Mouse (Mus musculus): ENCODE measurements at regions not wholly inside any gene's neighbourhood (a gene's known extent, or its start where the extent isn't known, plus 50 kb on each side); places are given as distances from the start of the nearest gene placed in this dataset.

DNA sequence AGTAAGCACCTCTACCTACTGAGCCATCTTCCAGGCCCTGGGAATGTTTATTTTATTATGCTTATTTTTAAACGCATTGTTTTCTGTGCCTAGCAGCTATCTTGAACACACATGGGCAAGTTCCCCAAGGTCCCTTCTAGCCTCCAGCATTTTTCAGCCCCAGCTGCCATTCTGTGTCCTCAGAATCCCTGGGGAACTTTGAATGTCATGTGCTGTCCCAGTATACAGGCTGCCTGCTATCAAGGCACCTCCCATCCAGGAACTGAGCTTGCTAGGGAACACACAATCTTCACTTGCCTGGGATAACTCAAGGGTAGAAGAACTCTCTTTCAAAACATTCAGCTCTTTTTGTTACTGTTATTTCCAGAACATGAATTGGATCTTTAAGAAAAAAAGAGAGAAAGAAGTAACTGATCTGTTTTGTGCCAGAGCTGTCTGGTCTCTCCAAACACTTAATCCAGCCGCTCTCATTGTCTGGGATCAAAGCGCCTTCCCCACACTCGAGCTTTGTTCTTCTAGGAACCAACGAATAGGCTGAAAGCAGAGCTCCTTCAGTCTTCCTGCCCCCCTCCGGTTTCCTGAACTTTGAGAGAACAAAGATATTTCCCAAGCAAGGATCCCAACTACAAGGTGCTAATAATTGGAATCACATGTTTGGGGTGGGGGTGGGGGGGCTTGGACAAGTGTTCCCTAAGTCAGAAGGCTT is 657.1 kb upstream of the Cdh11 start:
- no peak for DNase-seq

DNA sequence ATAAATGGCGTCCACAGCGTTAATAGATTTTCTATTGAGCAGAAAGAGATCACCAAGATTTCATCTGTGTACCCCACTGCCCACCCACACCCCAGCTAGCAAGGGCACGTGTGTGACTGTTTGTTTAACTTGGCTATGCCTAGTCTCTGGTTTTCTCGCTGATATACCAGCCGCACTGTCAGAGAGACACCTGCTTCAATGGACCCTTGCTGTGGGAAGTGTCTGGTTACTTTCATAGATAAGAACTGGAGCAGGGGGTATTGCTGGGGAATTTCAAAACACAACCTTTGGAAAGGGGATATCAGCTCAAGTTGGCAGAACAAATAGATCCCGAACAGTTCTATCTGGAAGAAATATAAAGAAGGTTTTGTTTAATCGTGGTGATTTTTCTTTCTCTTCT is 656.8 kb upstream of the Cdh5 start:
- DNase-seq, result no peak

DNA sequence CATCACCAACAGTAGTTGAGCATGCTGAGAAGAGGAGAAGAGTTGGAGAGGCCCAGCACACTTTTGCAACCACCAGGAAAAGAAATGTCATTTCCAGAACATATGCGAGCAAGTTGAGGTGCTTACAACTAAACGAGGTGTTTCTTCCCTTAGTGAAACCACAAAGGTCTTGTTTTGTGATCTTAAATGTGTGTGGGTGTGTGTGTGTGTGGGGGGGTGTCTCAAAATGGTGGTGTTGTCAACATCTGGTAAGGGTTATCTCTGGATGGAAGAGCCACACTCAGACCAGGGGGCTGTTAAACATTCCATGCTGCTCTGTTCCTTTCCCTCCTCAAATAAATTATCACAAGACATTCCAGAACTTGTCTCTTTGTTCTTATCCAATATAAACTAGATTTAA is 656.0 kb upstream of the Cdh5 start:
- DNase-seq, result no peak

DNA sequence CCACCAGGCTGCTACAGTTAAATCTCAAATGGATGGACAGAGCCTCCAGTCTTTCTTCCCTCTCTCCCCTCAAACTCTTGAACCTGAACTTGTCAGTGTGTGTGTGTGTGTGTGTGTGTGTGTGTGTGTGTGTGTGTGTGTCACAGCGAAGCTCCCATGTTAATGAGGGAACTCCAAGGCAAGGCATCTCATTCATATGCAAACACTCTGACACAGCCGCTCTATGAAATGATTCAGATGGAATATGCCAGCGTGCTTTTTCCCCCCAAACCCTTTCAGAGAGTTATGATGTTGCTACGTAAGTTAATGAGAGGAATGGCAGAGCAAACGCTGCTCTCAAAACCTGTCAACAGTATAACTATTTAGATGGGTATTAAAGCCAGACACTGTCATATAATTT is 653.5 kb upstream of the Cdh5 start:
- no peak for DNase-seq

- DNase-seq, result no peak
Measured at GRCm38 (mm10) chr8:103451381-103452018, 649.9 kb upstream of the Cdh5 start.

DNA sequence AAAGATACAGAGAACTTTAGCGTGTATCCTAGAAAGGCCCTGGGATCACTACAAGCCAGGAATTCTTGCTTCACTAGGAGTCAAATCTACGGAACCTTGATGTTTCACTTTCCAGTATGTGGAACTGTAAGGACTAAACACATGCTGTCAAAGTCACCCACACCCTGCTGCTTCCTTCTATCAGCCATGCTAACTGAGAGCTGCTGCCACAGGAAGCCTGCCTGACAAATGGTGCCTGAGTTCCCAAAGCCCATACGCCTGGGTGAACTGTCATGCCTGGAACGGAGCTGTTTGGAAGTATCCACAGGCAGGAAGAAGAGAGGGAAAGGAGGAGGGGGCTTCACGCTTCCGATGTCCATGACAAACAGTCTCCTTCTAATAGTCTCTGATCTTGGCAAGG is 644.2 kb upstream of the Cdh5 start:
- DNase-seq, result no peak

GRCm38 (mm10) chr8:103463557-103463956 is 637.9 kb upstream of the Cdh5 start:
- no peak for DNase-seq

DNA sequence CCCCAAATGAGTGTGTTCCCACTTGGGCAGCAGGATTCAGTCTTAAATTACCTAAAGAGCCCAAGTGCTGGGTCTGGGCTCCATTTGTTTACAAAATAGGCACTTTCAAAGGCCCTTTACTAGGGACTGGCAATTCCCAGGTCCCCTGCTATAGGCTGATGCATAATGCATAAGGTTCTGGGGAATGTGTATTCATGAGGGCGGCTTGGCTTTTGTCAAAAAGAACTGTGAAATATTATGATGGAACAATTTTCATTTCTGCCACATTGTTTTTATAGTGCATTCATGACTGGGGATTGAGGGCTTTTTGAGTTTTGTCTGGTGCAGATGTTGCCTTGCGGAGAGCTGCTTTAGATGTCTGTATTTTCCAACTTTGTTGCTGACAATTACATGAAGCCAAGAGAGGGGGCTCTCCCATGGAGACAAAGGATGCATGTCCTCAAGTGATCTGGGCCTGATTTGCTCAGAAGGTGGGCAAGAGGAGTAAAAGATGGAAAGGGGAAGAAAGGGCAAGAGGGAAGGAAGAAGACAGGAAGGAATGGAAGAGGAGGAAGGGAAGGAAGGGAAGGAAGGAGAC is 636.6 kb upstream of the Cdh5 start:
- no peak for DNase-seq

DNA sequence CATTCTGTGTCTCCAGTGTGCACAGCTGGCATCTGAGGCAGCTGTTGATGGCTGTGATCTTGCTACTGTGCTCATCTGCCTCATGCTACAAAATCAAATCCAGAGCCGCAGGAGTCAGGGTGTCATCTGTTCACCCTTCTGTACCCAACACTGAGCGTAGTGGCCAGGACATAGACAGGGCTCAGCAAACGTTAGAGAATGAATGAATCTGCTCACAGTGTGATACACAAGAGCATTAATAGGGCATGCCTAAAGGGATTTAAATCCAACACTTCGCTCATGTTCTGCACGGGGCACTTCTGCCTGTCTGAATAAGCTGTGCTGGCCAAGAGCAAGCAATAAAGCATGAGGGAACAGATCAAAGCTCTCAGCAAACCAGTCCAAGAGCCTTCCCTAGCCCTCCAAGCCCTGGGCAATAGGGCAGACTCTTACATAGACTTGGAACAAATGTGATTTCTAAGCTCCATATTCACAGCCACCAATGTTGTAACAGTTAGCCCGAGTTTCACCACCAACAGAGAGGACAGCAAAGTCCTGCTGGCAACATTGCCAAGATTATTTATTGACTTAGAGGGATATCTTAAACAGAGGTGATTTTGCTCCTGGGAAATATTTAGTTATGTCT is 633.8 kb upstream of the Cdh5 start:
- no peak for DNase-seq

DNA sequence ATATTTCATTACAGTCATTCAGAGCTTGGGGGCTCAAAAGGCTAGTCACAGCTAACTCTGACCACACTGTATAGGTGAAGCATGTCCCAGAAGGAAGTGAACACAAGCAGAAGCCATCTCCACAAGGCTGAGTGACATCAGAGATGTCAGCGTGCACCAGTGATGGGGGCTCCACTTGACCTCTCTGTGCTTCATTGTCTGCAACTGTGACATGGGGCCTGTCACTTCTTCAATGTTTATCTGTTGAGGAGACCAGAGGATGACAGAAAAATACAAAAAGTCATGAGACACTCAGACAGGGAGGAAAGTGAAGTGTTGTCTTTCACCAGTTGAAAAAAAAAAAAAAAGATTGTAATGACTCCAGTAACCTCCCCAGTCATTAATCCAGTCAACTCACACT is 632.4 kb upstream of the Cdh5 start:
- no peak for DNase-seq

DNA sequence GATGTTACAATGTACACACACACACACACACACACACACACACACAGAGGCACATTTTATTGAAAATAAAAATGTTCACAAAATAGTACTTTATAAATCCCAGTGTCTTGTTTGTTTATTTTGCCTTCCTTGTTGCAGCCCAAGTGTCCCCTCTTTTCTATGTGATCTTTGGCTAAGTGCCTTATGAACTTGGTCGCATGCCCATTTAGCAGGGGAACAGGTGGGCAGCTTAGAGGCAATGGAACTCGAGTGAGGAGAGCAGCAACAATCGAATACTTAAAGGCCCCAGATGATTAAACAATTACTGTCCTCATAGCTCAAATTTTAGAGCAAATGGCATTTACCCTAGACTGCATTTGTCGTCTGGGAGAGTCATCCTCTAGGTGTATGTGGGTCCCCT is 631.1 kb upstream of the Cdh5 start:
- no peak for DNase-seq

GRCm38 (mm10) chr8:103475816-103476797 is 625.3 kb upstream of the Cdh5 start:
- no peak for DNase-seq

GRCm38 (mm10) chr8:103482033-103482720 is 619.2 kb upstream of the Cdh5 start:
- DNase-seq, result no peak

GRCm38 (mm10) chr8:103485441-103485840 is 616.0 kb upstream of the Cdh5 start:
- no peak for DNase-seq

- no peak for DNase-seq
Measured at GRCm38 (mm10) chr8:103489411-103489810, 612.0 kb upstream of the Cdh5 start.

GRCm38 (mm10) chr8:103492914-103493517 is 608.4 kb upstream of the Cdh5 start:
- no peak for DNase-seq

DNA sequence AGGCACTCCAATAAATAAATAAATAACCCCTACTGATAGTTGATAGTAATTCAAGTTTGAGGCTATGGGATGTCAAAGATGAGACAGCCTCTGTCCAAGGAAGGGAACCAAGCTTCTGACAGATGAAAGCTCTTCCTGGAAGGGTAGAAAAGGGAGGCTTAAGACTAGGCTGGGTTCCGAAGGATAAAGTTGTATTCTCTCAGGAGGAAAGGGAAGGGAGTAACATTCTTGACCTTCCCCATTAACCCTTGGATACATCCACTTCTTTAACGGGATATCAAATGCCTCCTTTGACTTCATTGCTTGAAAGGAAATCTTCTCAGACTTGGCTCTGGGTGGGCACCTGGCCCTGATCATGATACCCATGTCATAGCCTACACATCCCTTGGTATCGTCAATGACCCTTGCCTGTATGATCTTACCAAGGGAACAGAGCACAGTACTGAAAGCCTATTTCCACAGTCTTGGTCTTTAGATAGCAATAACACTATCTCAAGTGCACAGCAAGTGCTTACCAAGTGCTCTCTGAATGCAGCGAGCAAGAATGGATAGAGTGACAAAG is 607.4 kb upstream of the Cdh5 start:
- DNase-seq, result no peak

DNA sequence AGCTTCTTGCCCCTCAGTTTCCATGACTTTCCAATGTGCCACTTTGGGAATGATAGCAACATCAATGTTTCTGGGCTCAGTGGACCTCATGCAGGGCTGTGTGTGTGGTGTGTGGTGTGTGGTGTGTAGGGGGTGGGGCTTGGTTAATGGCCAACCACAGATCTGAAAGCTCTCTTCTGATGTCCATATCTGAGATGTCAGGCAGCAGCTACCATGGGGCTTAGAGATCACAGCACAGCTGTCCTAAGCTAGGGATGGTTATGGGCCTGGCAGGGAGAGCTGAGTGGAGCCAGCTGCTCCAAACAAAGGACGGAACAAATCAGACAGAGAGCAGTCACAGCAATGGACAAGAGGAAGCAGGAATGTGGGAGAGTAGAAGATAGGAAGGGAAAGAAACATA is 606.8 kb upstream of the Cdh5 start:
- no peak for DNase-seq

GRCm38 (mm10) chr8:103501328-103501727 is 600.1 kb upstream of the Cdh5 start:
- no peak for DNase-seq

- no peak for DNase-seq
Measured at GRCm38 (mm10) chr8:103502991-103503767, 598.2 kb upstream of the Cdh5 start.

- no peak for DNase-seq
Measured at GRCm38 (mm10) chr8:103506334-103506733, 595.1 kb upstream of the Cdh5 start.

All from cerebellum, adult 18-20 months (tissue).